Mouse (Mus musculus): ENCODE results near the gene Srr. TPM values are rescaled to one million over a fixed set of nuclear protein-coding genes. Genes with fewer than 3 reads are reported as not detected.

Gene Srr
- polyA plus RNA-seq (2015; fragmentation: Nextera tagmentation; extraction: Ambion mirVana), result 16.8 and 22.1 TPM in 2 replicates

GRCm38 (mm10) chr11:74925577-74926387 is at the start of gene Srr, which contains the start of gene Smg6:
Gene Srr, minus strand, starts transcription at chr11:74925948.
Gene Smg6, plus strand, starts transcription at chr11:74925823.

GRCm38 (mm10) chr11:74897678-74898516 is 27.9 kb downstream of the Srr start, which contains the start of gene Tsr1:
Gene Tsr1, plus strand, starts transcription at chr11:74898071.

GRCm38 (mm10) chr11:74896901-74897677 is 28.7 kb downstream of the Srr start, which contains the start of gene Sgsm2:
Gene Sgsm2, minus strand, starts transcription at chr11:74897060.

Small RNAs within 50 kb of the gene (microRNA-seq; reads per million reads assigned to microRNA genes)
- not detected for gene Mir6926 (ENCODE audit: borderline replicate concordance, insufficient number of aligned reads)

Other genes starting within 250 kb of the Srr start
- 56.9 and 65.3 TPM in 2 replicates for gene Pafah1b1, start 201.3 kb downstream of the Srr start, polyA plus RNA-seq (2015; fragmentation: Nextera tagmentation; extraction: Ambion mirVana)
- gene Mettl16, start 155.1 kb downstream of the Srr start, polyA plus RNA-seq (2015; fragmentation: Nextera tagmentation; extraction: Ambion mirVana), result 14.5 and 20.0 TPM in 2 replicates
- 4.3 and 4.9 TPM in 2 replicates for gene Mnt, start 95.0 kb downstream of the Srr start, polyA plus RNA-seq (2015; fragmentation: Nextera tagmentation; extraction: Ambion mirVana)
- gene Sgsm2, start 28.9 kb downstream of the Srr start, polyA plus RNA-seq (2015; fragmentation: Nextera tagmentation; extraction: Ambion mirVana), result 4.7 and 5.9 TPM in 2 replicates
- gene Tsr1, start 27.9 kb downstream of the Srr start, polyA plus RNA-seq (2015; fragmentation: Nextera tagmentation; extraction: Ambion mirVana), result 16.3 and 19.9 TPM in 2 replicates
- gene Smg6, start 125 bp downstream of the Srr start, polyA plus RNA-seq (2015; fragmentation: Nextera tagmentation; extraction: Ambion mirVana), result 8.7 and 10.6 TPM in 2 replicates
- gene Hic1, start 243.6 kb upstream of the Srr start, polyA plus RNA-seq (2015; fragmentation: Nextera tagmentation; extraction: Ambion mirVana), result 12.6 and 17.0 TPM in 2 replicates

Data from adrenal gland, postnatal 0 days (tissue).